Mouse (Mus musculus): ENCODE data around the gene Slc43a3. TPM values are rescaled to one million over a fixed set of nuclear protein-coding genes. Genes with fewer than 3 reads are reported as not detected.

Gene Slc43a3
- polyA plus RNA-seq, 1 experiment = 0.82 TPM

- no peak for DNase-seq
- WGBS = 98% methylated on average over 1 of the region's 1 CpGs
- TF ChIP-seq POLR2A (IDR thresholded peaks at IDR 0.05; ENCODE audit: borderline replicate concordance, insufficient read depth, low read length) (no peak), CTCF (IDR thresholded peaks at IDR 0.05; ENCODE audit: borderline replicate concordance, insufficient read depth, low read depth, low read length) (no peak)
- Histone ChIP-seq H3K4me1 (ENCODE audit: control insufficient read depth, insufficient read depth, low read length) (no peaks in the 10 kb centered on the region), H3K4me3 (replicated peaks; ENCODE audit: insufficient read depth, low read depth, low read length) (no peak overlapping the region), H3K27ac (ENCODE audit: insufficient read depth, low read length) (no peak overlapping the region), H3K27me3 (ENCODE audit: control insufficient read depth, insufficient read depth, low read length) (no peaks in the 10 kb centered on the region)
These were observed 15.9 kb downstream of the Slc43a3 start for GRCm38 (mm10) chr2:84952251-84952650.

GRCm38 (mm10) chr2:84952693-84953092, 16.3 kb downstream of the Slc43a3 start:
- DNase-seq = no peak
- WGBS = 87% methylated on average over 4 of the region's 4 CpGs
- no peak overlapping the region for H3K27ac ChIP-seq (ENCODE audit: insufficient read depth, low read length)
- H3K4me3 ChIP-seq (replicated peaks; ENCODE audit: insufficient read depth, low read depth, low read length) = no peak overlapping the region
- no peaks in the 10 kb centered on the region for H3K27me3 ChIP-seq (ENCODE audit: control insufficient read depth, insufficient read depth, low read length)
- TF ChIP-seq CTCF (IDR thresholded peaks at IDR 0.05; ENCODE audit: borderline replicate concordance, insufficient read depth, low read depth, low read length) = no peak
- no peak for TF ChIP-seq POLR2A (IDR thresholded peaks at IDR 0.05; ENCODE audit: borderline replicate concordance, insufficient read depth, low read length)
- no peaks in the 10 kb centered on the region for H3K4me1 ChIP-seq (ENCODE audit: control insufficient read depth, insufficient read depth, low read length)

- no peak for DNase-seq
- Histone ChIP-seq H3K4me1 (ENCODE audit: control insufficient read depth, insufficient read depth, low read length) (no peaks in the 10 kb centered on the region), H3K27ac (ENCODE audit: insufficient read depth, low read length) (no peak overlapping the region), H3K27me3 (ENCODE audit: control insufficient read depth, insufficient read depth, low read length) (no peaks in the 10 kb centered on the region), H3K4me3 (replicated peaks; ENCODE audit: insufficient read depth, low read depth, low read length) (no peak overlapping the region)
- whole genome bisulfite sequencing = 91% methylated on average over 9 of the region's 9 CpGs
- TF ChIP-seq CTCF (IDR thresholded peaks at IDR 0.05; ENCODE audit: borderline replicate concordance, insufficient read depth, low read depth, low read length) (no peak), POLR2A (IDR thresholded peaks at IDR 0.05; ENCODE audit: borderline replicate concordance, insufficient read depth, low read length) (no peak)
These were observed 19.1 kb downstream of the Slc43a3 start for GRCm38 (mm10) chr2:84955435-84955834.

- H3K27me3 ChIP-seq (ENCODE audit: control insufficient read depth, insufficient read depth, low read length) = no peaks in the 10 kb centered on the region
- no peak overlapping the region for H3K4me3 ChIP-seq (replicated peaks; ENCODE audit: insufficient read depth, low read depth, low read length)
- TF ChIP-seq CTCF (IDR thresholded peaks at IDR 0.05; ENCODE audit: borderline replicate concordance, insufficient read depth, low read depth, low read length) (peak; percentile 44), POLR2A (IDR thresholded peaks at IDR 0.05; ENCODE audit: borderline replicate concordance, insufficient read depth, low read length) (no peak)
- no peaks in the 10 kb centered on the region for H3K4me1 ChIP-seq (ENCODE audit: control insufficient read depth, insufficient read depth, low read length)
- WGBS = 62% methylated on average over 5 of the region's 5 CpGs
- peak in 1 of 2 experiments; percentile 9 for DNase-seq
- no peak overlapping the region for H3K27ac ChIP-seq (ENCODE audit: insufficient read depth, low read length)
These were observed 19.9 kb downstream of the Slc43a3 start for GRCm38 (mm10) chr2:84956274-84956673.

GRCm38 (mm10) chr2:84958588-84959264, 22.3 kb downstream of the Slc43a3 start:
- no peak for DNase-seq
- WGBS = 90% methylated on average over 11 of the region's 11 CpGs
- TF ChIP-seq CTCF (IDR thresholded peaks at IDR 0.05; ENCODE audit: borderline replicate concordance, insufficient read depth, low read depth, low read length) = no peak
- no peak for TF ChIP-seq POLR2A (IDR thresholded peaks at IDR 0.05; ENCODE audit: borderline replicate concordance, insufficient read depth, low read length)
- H3K27me3 ChIP-seq (ENCODE audit: control insufficient read depth, insufficient read depth, low read length) = no peaks in the 10 kb centered on the region
- no peaks in the 10 kb centered on the region for H3K4me1 ChIP-seq (ENCODE audit: control insufficient read depth, insufficient read depth, low read length)
- H3K4me3 ChIP-seq (replicated peaks; ENCODE audit: insufficient read depth, low read depth, low read length) = no peak overlapping the region
- no peak overlapping the region for H3K27ac ChIP-seq (ENCODE audit: insufficient read depth, low read length)

DNA sequence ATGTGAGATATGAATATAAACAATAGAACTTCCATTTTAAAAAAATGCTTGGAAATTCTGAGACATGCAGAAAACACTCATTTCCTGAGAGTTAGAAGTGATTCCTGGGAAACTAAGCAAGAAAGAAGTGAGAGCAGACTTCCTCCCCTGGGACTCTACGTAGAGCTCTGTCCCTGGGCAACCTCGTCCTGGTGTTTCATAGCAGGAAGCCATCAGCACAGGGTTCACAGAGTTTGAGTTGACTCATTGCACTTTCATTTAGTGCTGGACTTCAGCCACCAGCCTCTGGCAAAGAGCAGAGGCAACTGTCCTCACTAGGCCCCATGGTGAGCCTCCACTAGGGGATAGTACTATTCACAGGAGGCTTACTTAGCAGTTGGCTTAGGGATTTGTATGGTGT, 24.9 kb downstream of the Slc43a3 start:
- 39% methylated on average over 2 of the region's 2 CpGs for WGBS
- no peaks in the 10 kb centered on the region for H3K27me3 ChIP-seq (ENCODE audit: control insufficient read depth, insufficient read depth, low read length)
- no peaks in the 10 kb centered on the region for H3K4me1 ChIP-seq (ENCODE audit: control insufficient read depth, insufficient read depth, low read length)
- H3K27ac ChIP-seq (ENCODE audit: insufficient read depth, low read length) = no peak overlapping the region
- no peak for TF ChIP-seq POLR2A (IDR thresholded peaks at IDR 0.05; ENCODE audit: borderline replicate concordance, insufficient read depth, low read length)
- no peak for TF ChIP-seq CTCF (IDR thresholded peaks at IDR 0.05; ENCODE audit: borderline replicate concordance, insufficient read depth, low read depth, low read length)
- DNase-seq = no peak
- H3K4me3 ChIP-seq (replicated peaks; ENCODE audit: insufficient read depth, low read depth, low read length) = no peak overlapping the region

DNA sequence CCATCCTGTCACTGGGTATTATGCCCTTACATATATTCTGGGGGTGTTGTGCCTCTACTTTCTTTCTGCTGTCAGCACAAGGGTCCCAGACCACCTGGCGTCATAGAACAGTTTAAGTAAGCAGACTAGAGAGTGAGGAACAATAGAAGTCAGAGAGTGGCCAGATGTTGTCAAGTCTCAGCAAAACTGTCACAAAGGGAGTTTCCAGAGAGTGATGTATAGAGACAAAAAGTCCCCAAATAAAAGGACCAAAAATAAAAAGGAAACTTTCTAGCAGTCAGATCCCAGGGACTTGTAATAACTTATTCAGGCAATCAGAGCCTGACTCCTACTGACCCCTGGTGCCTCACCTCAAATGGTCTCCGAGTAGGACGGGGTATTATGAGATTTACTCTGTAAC, 25.5 kb downstream of the Slc43a3 start:
- no peak for DNase-seq
- H3K27me3 ChIP-seq (ENCODE audit: control insufficient read depth, insufficient read depth, low read length) = no peaks in the 10 kb centered on the region
- H3K27ac ChIP-seq (ENCODE audit: insufficient read depth, low read length) = no peak overlapping the region
- H3K4me3 ChIP-seq (replicated peaks; ENCODE audit: insufficient read depth, low read depth, low read length) = no peak overlapping the region
- 87% methylated on average over 3 of the region's 3 CpGs for WGBS
- no peaks in the 10 kb centered on the region for H3K4me1 ChIP-seq (ENCODE audit: control insufficient read depth, insufficient read depth, low read length)
- TF ChIP-seq POLR2A (IDR thresholded peaks at IDR 0.05; ENCODE audit: borderline replicate concordance, insufficient read depth, low read length) (no peak), CTCF (IDR thresholded peaks at IDR 0.05; ENCODE audit: borderline replicate concordance, insufficient read depth, low read depth, low read length) (no peak)

DNA sequence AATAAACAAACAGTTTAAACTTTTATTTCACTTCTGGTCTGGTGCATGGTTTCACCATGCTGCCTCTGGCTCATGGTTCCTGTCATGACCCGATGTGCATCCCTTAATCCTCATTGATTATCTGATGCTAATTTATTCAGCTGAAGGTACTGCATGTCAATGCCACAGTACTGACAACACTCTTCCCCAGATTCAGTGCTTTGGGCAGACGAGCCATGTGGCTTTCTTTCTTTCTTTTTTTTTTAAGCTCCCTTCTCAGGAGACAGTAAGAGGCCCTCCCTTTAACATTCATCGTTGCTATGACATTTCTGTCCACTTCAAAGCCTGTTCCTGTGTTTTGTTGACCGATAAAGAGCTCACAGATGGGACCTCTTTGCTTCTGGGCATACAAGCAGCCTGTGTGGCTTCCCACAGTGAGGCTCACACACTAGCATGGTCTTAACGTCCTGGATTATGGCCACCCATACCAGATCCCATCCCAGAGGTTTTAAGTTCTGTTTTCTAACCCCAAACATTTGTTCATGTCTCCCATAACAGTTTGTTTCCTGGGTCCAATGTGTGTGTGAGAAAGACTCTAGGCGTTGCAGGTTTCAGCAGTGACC, 26.6 kb downstream of the Slc43a3 start:
- Histone ChIP-seq H3K27ac (ENCODE audit: insufficient read depth, low read length) (no peak overlapping the region), H3K4me3 (replicated peaks; ENCODE audit: insufficient read depth, low read depth, low read length) (no peak overlapping the region), H3K4me1 (ENCODE audit: control insufficient read depth, insufficient read depth, low read length) (no peaks in the 10 kb centered on the region), H3K27me3 (ENCODE audit: control insufficient read depth, insufficient read depth, low read length) (no peaks in the 10 kb centered on the region)
- 19% methylated on average over 6 of the region's 6 CpGs for WGBS
- no peak for DNase-seq
- TF ChIP-seq POLR2A (IDR thresholded peaks at IDR 0.05; ENCODE audit: borderline replicate concordance, insufficient read depth, low read length) (no peak), CTCF (IDR thresholded peaks at IDR 0.05; ENCODE audit: borderline replicate concordance, insufficient read depth, low read depth, low read length) (no peak)

All from cerebellum, adult 2 months (tissue).